Mouse (Mus musculus): Measurements from ENCODE around the gene Adamts12.
A peak's percentile ranks its signal among the peaks of the same experiment; 100 is the strongest.

The Adamts12 gene

DNA sequence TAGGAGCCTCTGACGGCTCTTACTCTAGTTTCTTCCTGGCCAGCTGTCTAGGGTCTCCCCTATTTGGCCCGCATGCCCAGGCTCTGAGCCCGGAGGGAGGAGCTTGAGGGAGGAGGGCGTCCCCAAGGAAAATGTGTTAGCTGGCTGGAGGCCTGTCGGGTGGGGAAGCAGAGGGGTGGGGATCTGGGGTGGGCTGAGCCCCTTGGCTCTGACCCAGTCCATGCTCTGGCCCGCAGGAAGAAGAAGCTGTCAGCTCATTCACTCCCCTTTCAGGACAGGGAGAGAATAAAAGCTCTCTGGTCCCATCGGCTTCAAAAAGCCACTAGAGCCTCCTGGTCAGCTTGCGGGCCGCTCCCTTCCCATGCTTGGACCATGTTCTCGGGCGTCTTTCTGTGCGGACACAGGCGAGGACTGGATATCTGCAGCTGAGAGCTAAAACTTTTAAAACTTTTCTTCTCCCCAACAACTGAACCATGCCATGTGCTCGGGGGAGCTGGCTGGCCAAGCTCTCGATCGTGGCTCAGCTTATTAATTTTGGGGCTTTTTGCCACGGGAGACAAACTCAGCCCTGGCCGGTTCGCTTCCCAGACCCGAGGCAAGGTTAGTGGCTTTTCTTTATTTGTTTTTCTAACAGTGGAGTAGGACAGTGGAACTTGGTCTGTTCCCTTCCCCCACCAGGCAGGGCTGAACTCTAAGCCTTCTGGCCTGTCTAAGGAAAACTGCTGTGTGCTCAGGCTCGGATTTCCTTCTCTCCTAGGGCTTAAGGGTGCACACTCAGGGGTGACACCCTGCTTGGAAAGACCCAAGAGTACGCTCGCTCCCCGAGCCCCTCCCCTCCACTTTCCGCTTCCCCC, at the start of gene Adamts12:
TSS of gene Adamts12 (plus strand) at position 233 of the 854 bp plus-strand sequence.
- DNase-seq: peak; percentile 82

- DNase-seq: no peak
Observed at GRCm38 (mm10) chr15:11014931-11015330, 49.7 kb upstream of the Adamts12 start.

DNA sequence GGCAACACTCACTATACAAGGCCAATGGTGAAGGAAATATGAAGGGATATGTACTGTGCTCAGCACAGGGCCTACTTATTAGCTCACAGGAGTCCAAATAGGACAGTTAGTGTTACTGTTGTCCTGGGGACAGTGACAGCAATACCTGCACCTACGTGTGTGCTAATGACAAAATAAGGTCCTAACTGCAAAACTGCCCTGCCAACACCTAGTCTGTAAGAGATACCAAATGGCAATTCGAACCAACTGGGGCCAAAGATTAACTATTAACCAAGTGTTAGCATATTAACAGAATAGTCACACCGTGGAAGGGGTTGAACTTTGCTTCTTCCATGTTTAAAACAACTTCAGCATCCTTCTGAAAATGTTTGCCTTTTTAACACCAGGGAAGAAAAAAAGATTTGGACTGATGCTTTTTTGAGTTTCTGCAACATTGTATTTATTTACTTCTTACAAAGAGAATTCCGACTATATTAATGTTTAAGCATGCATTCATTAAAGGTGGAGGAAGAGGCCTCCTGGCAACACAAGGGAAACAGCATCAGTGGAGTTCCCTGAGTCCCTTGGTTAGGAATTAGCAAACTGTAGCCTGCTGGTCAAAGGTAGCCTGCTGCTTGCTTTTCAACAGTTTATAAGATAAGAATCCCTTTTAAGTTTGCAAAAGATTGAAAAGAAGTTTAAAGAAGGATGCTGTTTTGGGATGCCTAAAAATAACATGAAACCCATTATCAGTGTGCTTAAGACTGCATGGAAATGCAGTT, 37.6 kb upstream of the Adamts12 start:
- no peak for DNase-seq

GRCm38 (mm10) chr15:11030188-11030587, 34.4 kb upstream of the Adamts12 start:
- DNase-seq: no peak

DNA sequence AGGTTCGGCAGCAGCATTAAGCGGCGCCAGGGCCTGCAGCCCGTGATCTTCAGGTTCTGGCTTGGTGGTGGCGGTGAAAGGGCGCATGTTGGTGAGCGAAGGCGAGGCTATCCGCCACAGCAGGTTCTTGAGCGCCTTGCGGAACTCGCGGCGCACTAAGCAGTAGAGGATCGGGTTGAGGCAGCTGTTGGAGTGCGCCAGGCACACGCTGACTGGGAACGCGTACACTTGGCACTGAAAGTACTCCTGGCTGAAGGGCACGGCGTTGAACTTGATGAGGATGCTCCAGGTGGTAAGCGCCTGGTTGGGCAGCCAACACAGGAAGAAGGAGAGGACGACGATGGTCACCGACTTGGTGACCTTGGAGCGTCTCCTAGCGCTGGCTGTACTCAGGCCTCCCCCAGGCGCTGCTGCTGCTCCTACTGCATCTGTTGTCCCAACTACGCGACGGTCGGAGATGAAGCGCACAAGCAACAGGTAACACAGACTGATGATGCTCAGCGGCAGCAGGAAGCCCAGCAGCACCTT, 28.6 kb upstream of the Adamts12 start:
- DNase-seq: peak; percentile 37

DNA sequence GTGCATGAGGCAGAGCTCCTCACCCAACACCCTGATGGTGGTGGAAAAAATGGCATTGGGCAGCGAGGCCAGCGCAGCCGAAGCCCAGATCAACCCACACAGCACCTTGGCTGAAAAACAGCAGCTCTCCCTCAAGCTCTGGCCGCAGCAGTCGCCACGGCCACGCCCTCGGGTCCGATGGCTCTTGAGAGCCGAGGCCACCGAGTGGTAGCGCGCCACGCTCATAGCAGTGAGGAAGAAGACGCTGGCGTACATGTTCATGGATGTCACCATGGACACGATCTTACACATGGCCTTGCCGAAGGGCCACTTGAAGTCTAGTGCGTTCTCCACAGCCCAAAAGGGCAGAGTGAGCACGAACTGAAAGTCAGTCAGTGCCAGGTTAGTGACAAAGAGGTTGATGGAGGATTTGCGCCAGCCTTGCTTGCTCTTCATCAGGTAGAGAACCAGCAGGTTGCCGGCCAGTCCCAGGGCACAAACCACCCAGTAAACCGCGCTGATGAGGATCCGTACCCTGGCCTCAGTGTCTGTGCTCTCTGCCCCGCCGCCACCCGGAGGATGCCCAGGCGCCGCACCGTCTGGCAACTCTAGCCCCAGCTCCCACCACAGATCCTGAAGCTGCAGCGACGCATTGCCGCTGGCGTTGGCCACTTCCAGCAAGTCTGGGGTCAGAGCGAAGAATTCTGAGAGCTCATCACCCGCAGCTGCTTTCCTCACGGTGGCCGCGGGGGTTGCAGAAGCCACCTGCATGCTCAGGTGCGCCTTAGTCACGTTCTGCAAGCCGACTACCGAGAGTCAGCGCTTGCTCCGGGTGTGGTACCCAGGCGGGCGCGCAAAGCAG, 27.8 kb upstream of the Adamts12 start:
- peak; percentile 56 for DNase-seq

DNA sequence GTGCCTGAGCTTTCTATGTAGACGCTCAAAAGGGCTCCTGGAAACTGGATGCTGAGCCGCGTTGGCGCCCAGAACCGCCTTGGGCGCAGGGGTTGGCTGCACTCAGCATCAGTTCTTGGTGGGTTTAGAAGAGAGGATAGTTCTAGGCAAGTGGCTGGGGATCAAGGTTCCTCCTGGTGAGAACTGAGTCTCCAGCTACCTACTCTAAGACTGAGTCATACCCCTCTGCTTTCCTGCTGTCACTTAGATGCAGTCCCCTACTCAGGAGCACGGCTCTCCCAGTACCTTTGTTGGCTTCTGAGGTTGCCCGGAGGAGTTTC, 27.3 kb upstream of the Adamts12 start:
- no peak for DNase-seq

- peak; percentile 34 for DNase-seq
Observed at GRCm38 (mm10) chr15:11037711-11038110, 26.9 kb upstream of the Adamts12 start, which contains the start of gene Rxfp3. Rxfp3 (minus strand) TSS chr15:11037991.

DNA sequence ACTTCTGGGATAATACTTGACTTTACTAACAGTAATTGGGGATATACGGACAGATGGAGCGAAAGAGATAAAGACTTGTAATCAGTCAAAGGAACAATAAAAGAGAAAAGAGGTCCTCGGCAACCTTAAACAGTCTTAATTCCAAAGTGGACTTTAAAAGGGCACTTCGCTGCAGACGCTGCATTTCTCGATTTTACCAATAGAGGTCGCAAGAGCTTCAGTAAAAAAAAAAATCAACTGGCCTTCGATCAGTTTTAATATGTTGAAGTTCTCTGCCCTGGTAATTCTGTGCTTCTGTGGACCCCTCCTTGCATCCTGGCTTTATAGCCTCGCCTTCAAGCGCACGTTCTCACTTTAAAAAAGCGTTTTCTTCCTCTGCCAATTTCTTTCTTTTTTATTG, 26.1 kb upstream of the Adamts12 start:
- DNase-seq: peak; percentile 77

DNA sequence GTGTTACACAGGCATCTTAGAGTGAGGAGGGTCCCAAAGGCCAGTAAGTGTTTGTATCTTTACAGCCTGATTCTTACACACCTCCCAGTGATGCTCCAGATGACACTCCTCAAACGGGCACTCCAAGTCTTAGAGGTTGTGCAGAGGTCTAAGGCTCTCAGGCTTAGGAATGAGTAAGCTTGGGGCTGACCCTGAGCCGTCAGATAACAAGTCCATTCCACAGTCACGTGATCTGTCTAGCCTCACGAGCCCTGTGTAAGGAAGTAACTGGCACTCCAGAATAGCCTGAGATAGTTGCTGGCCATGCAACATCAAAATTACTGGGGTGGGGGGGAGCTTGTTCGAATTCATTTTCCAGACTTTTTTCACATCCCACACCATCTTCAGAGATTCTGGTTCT, 24.5 kb upstream of the Adamts12 start:
- DNase-seq: no peak

DNA sequence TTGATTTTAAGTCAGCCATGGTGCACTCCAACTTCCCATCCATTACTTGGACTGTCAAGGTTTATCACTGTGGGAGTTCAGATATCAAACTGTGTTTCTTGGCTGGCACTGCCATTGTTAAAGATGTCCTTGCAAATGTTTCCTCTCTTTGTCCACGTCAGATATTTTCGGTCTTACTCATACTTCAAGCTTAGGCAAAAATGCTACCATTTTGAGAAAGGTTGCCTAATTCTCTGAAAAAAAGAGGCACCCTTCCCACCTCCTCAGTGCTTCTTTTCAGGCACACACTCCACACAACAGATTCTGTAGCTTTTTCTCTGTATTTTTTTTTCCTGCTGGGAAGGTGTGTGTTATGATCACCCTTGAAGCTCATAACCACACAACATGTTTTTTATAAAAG, 23.4 kb upstream of the Adamts12 start:
- no peak for DNase-seq

DNA sequence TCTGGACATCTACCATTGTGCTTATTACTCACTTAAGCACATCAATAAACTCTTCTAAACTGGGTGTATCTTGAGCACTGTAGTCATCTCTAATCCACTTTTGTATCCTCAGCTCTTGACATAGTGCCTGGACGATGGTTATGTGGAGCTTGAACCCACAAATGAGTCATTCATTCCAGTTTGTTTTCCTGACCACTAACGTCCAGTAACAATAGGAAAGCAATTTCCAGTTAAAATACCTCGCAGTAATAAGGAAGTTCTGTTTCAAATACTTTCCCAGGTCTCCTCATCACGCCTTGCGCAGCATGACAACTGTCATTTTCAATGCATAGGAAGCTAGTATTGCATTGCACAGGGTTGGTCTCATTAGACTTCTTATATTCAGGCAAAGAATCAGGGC, 21.8 kb upstream of the Adamts12 start:
- DNase-seq: no peak

DNA sequence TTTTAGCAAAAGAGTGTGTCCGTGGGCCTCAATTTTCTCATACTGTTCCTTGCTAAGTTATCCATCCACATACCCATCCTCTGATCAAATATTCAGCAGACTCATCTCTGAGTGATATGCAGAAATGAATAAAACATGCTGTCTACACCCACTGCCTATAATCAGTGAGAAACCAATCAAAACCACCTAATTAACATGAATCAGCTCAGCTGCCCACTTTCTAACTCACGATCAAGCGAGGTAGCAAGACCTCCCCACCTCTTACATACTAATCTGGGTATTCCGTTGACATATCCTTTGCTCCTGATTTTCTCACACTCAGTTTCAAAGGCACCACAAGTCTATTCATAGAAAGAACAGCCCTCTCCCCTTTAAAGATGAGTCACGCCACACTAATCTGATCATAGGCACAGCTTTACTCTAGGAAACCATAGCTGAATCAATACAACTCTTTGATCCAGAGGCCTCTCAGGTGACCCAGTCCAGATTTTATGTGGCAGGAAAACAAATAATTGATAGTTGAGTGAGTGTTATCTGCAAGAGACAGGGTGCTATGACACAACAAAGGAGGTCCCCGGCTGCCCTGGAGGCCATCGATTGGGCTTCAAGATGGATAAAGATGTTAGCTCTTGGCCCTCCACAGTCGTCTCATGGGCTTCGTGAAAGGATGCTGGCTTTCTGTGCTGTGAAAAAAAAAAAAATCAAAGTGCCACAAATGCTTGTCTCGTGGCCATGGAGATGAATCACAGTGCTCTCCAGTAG, 10.7 kb upstream of the Adamts12 start:
- no peak for DNase-seq

DNA sequence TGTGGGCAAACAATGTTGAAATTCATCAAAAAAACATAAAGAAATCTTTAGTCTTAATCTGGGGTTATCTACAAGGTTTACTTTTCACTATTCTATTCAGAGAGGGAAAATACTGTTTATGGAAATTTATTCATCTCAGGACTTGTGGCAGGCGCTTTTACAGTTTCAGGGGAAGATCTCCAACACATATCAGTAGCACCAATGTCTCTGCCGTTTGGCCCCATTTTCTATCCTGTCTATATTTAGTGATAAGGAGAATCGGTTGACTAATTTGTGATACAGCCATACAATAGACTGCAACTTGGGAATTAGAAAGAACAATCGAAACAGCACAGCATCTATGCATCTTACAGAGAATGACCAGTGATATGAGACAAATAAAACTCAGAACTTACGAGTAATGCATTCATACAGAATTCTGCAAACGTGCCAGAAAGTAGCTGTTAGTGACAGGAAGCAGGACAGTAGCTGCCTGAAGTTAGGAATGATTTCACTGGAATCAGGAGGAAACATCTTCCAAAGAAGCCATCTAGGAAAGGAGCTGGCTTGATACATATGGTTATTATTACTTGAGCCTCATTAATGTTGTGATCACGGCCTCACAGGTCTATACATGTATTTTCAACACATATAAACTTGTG, 10.0 kb upstream of the Adamts12 start:
- no peak for DNase-seq

GRCm38 (mm10) chr15:11062903-11063302, 1.7 kb upstream of the Adamts12 start:
- DNase-seq: no peak

DNA sequence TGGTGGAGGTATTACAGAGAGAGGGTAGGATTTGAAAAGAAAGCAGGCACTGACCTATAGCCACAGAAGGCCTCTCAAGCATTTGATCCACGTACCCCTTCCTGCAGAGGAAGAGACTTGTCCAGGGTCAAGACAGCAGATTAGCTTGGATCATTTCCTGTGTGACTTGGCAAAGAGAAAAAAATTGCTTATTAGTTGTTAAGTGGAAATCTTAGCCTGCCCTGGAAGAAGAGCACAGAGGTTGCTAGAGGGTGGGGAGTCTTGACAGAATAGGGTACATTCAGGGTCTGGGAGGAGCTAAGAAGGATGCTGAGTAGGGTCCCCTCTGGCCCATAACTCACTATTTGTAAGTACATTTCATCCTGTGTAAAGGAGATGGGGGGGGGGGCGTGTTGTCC, 431 bp upstream of the Adamts12 start:
- DNase-seq: no peak

DNA sequence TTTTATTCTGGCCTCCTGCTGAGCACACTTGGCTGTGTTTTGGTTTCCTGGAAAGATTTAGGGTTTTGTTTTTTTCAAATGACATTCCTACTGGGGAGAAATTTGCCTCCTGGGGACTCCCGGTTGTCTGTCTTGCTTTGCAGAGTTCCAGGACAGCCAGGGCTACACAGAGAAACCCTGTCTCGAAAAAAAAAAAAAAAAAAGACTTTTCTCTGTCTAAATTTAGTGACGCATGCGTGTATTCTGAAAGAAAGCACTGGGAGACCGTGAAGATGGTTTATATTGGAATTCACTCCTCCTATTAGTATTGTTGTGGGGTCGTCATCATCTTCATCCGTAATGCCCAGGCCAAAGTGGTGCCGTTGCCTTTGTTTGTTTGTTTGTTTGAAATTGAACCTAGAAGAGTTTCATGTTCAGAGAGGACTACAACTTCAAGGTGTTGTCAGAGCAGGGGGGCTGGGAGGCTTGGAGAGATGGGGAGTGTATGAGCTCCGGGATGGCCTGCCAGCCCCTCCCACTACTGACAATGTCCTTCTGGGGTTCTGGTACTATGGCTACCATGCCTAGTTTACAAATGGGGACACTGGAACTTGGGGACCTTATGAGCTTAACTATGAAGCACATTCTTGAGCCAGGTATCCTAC, 1.1 kb downstream of the Adamts12 start:
- peak; percentile 23 for DNase-seq

- peak; percentile 54 for DNase-seq
Observed at GRCm38 (mm10) chr15:11066299-11066698, 1.7 kb downstream of the Adamts12 start.

GRCm38 (mm10) chr15:11067891-11068290, 3.3 kb downstream of the Adamts12 start:
- no peak for DNase-seq

- no peak for DNase-seq
Observed at GRCm38 (mm10) chr15:11075726-11076361, 11.3 kb downstream of the Adamts12 start.
